Mouse (Mus musculus) gastrocnemius, adult 8-10 months (tissue): Measurements from ENCODE around the gene Kcnj10. TPM values are rescaled to one million over a fixed set of nuclear protein-coding genes. Genes with fewer than 3 reads are reported as not detected.

Experiments
- DNase-seq, 2 experiments: peaks; one replicate each; pipeline ENCODE4 v3.0.0; 2022; ENCODE audit warnings: low spot score in 2 of 2
- total RNA-seq, 4 experiments: library from RNA; stranded (reverse); gene quantifications; 2 replicates each; pipeline ENCODE4 v1.2.4; 2022

The Kcnj10 gene
- total RNA-seq, 4 experiments from 2014 or later = 0.04 to 0.05 TPM; not detected in 2

DNA sequence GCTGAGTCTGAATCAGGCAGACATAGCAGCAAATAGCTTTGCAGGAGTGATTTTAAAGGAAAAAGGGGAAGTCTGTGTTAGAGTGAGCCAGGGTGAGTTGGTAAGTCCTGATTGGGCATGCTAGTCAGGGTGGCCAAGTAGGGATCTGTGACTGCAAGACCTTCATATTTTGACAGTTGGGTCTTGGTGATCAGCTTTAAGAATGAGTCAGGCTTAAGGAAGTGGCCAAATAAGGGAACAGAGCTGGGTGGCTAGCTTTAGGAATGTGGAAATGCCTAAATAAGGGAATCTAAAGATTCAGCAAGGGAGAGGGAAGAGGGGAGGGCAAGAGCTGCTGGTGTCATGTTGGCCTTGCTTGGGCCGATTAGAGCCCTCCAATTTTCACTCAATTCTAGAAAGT, 82.4 kb downstream of the Kcnj10 start:
- DNase-seq = no peak

Other genes starting within 250 kb of the Kcnj10 start
- 10 to 100 TPM; 74.5 to 83.0 (median 76.6) TPM for gene Pex19, start 214.5 kb upstream of the Kcnj10 start, total RNA-seq
- gene Dcaf8, start 193.1 kb upstream of the Kcnj10 start, total RNA-seq = 100 to 1,000 TPM; 197 to 219 (median 208) TPM
- gene Pea15a, start 134.4 kb upstream of the Kcnj10 start, total RNA-seq = 10 to 100 TPM; 15.6 to 23.8 (median 20.3) TPM
- gene Casq1, start 121.3 kb upstream of the Kcnj10 start, total RNA-seq = 1,000 to 10,000 TPM; 2,216 to 3,193 (median 3,049) TPM
- gene Atp1a4, start 82.8 kb upstream of the Kcnj10 start, total RNA-seq = under 1 TPM; 0.11 to 0.44 (median 0.27) TPM
- 10 to 100 TPM in 1 of 4 experiments, 1 to 10 TPM in 3; 7.3 to 10.5 (median 7.7) TPM for gene Igsf8, start 79.6 kb upstream of the Kcnj10 start, total RNA-seq
- gene Atp1a2, start 43.1 kb upstream of the Kcnj10 start, total RNA-seq = 100 to 1,000 TPM; 819 to 944 (median 894) TPM
- not detected for gene Kcnj9, start 11.9 kb upstream of the Kcnj10 start, total RNA-seq
- 1 to 10 TPM; 3.2 to 3.4 (median 3.2) TPM for gene Pigm, start 35.3 kb downstream of the Kcnj10 start, total RNA-seq
- not detected for gene Slamf9, start 134.1 kb downstream of the Kcnj10 start, total RNA-seq
- under 1 TPM in 1 of 4 experiments, not detected in 3; 0.20 TPM for gene Igsf9, start 140.6 kb downstream of the Kcnj10 start, total RNA-seq
- 10 to 100 TPM in 3 of 4 experiments, 1 to 10 TPM in 1; 9.0 to 14.8 (median 10.9) TPM for gene Tagln2, start 158.8 kb downstream of the Kcnj10 start, total RNA-seq
- gene Cfap45, start 179.6 kb downstream of the Kcnj10 start, total RNA-seq = not detected
- gene Vsig8, start 214.7 kb downstream of the Kcnj10 start, total RNA-seq = not detected
- gene Slamf8, start 249.4 kb downstream of the Kcnj10 start, total RNA-seq = not detected